Mouse (Mus musculus) adrenal gland, adult (tissue): ENCODE results near the gene Elmo1.

ENCODE experiments used
- DNase-seq, 2 experiments: peaks; one replicate each; pipeline ENCODE4 v3.0.0; 2022 to 2023; ENCODE audit warnings: low spot score in 1 of 2; ENCODE audit not compliant: inconsistent age in 2 of 2

Elmo1 gene

DNA sequence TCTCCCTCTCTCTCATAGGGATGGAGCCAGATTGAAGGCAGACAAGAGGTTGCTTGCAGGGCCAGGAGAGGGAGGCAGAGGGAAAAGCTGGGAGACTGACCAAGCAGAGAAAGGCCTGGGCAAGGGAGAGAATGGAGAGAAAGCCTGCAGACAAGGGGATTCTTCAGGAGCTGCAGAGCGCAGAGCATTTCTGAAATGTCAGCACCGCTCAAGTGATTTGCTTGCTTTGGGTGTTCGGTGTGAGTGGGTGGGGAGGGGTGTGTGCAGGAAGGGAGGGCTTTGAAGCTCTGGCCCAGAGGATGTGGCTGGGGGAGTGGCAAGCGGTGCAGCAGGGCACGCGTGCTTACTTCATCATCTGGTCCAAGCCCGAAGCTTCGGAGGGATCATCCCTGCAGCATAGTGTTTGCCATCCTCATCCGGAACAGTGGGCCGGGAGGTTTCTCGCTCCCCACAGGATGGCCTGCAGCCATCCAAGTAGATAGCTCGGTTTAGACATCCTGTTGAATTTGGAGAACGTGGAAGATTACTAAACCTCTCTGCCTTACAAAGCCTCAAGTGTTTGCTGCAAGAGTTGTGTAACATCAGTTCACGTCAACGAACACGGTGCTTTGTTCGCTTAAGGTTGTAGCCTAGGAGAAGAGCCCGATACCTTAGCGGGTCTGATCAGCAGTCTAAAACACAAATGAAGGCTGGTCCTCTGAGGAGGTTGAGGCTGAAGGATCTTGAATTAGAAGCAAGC, 3.1 kb downstream of the Elmo1 start:
- DNase-seq, result peak in 1 of 2 experiments; percentile 43

DNA sequence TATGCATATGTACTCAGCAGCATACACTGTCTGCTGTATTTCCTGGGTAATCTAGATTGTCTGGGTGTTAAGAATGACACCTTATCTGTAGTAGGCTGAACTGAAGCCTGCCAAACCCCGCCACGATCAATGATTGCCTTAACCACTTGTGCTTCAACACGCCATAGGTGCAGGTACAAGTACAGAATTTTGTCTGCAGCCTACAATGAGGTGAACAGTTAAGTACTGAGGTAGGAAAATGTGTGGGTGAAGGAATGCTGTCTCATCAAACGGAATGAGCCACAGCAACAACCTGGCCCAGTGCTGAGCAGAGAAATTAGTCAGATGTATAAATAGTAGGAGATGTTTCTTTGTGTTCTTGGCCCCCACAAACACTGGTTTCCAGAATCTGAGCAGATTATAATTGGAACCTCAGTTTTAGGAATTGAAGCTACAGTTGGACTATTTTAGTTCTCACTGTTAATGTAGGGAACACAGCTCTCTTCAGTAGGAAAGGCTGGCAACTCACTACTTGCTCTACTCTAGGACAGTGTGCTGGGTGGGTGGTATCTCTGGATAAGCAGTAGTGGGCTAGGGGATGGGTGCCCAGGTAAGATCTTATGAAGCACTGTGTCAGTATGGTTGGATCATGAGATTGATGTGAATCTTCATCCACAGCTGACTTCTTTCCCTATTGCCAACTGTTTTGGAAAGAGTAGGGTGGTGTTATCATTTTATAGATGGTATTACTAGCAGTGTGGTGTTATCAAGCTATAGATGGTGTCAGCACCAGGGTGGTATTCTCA, 4.7 kb downstream of the Elmo1 start:
- no peak for DNase-seq

DNA sequence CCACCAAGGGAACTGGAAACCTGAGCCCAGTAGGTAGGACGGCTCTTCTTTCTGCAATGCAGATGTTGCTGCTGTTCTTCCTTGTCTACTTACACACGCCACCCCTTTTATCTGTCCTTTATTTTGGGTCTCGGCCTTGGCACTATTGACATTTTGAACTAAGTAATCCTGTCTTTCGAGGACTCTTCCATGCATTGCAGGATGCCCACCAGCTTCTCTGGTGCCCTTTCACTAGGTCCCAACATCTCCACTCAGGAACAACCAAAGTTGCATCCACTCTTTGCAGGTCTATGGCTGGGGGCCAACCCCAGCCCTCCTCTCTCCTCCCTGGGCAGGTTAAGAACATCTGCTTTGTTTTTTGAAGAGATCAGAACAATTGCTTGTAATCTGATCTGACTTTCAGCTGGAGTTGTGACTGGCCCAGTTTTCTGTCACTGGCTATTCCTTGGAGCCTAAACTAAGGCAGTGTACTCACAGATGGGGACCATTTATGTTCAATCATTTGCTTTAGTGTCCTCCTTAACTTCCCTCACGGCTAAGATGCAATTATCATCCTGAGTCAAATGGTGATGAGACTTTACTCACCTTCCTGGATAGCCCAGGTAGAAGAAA, 6.7 kb downstream of the Elmo1 start:
- DNase-seq, result peak in 1 of 2 experiments; percentile 31

DNA sequence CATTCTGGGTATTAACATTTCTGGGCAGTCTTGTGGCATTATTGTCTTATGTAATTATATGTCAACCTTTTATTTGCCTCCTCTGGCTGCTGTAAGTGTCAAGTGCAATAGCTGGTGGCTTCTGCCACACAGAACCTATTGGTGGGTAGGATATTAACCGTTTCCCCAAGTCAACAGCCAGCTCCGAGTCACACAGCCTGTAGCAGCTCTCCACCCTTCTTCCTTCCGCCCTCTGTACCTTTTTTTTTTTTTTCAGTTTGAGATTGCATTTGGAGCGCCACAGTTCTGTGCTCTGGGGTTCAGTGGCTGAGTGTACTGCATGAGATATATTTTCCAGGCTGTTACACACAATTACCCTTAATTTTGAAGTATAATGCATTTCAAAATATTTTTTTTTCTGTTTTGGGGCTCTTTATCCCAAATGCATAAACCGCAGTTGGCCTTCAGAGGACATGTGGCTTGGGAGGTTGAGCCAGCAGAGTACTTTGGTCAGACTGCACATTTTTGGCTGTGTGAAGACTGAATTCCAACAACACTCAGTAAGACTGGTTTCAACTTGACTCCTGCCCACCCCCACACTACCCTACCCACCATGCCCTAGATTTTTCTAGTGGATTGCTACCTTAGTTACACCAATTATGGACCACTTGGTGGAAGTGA, 7.7 kb downstream of the Elmo1 start:
- DNase-seq, result peak in 1 of 2 experiments; percentile 24

DNA sequence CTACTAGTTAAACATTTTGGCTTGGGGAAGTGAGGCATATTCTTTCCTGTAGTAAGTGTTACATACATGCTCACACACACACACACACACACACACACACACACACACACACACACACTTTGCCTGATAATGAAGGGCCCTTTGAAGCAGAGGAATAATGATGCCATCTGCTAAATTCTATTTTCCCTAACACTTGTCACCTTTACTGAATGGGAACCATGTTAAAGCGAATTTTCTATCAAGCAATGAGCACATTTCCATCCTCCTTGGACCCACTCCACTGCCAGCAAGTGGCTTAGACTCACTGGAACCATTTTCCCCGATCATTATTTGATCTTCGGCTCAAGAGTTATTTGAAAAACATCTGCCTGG, 8.2 kb downstream of the Elmo1 start:
- no peak for DNase-seq

- DNase-seq, result no peak
Observed at GRCm38 (mm10) chr13:20099546-20099945, 9.2 kb downstream of the Elmo1 start.

- DNase-seq, result no peak
Observed at GRCm38 (mm10) chr13:20100357-20100756, 10.0 kb downstream of the Elmo1 start.

GRCm38 (mm10) chr13:20101691-20102090, 11.3 kb downstream of the Elmo1 start:
- no peak for DNase-seq

DNA sequence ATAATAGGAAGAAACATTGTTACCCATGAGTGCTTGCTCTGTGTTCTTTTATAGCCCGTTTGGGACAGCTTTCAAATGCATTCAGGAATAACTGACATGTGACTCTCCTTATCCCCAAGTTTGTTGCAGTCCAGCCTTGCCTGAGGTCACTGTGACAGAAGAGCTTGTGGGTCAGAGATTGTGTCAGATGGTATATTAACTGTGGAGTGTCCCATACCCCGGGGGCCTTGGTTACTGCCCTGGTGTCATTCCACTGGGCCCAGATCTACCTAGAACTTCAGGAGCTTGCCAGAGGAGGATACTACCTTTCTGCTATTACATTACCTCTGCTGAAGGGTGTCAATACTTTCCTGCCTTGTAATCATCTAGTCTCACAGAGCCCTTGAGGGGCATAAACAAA, 14.4 kb downstream of the Elmo1 start:
- DNase-seq, result peak in 1 of 2 experiments; percentile 61

GRCm38 (mm10) chr13:20105996-20106395, 15.6 kb downstream of the Elmo1 start:
- DNase-seq, result no peak

DNA sequence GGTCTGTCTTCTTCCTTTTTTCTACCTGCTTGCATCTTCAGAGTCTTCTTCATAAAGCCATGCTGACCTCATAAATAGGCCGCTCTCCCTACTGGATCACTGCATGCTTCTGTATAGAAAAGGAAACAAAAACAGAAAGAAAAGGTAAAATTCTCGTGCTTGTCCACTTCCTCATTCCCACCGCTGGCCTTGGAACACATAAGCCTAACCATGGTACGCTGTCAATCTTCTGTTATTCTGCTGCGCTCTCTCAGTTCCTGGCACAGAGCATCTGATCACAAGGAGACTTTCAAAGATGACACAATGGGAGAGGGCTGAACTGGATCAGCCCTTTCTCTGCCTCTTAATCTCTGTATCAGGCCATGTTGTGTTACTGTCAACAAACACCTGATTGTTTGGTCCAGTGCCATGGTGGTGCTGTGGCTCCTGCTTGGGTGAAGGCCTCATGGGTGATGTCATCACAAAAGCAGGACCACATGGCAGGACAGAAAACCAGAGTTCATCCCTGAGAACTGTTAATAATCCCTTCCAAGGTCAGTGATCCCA, 17.6 kb downstream of the Elmo1 start:
- peak in 1 of 2 experiments; percentile 33 for DNase-seq

GRCm38 (mm10) chr13:20108956-20109355, 18.6 kb downstream of the Elmo1 start:
- DNase-seq, result peak; percentile 4 to 47

DNA sequence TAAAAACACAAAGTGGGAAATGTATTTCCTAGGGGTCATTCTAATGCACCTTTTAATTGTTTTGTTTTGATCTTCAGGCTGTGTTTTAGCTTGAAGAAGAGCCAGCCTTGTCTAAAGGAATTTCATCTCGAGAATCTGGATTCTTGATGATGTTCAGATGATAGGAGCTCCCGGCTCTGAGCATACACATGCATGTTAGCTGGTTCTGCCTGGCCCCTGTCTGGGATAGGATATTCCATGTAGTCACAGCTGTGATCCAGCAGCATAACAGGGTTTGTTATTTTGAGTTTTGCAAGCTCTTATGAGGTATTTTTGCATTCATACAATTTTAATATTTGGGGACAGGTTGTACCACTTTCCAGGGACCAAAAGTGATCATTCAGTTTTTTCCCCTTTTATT, 19.1 kb downstream of the Elmo1 start:
- peak; percentile 1 to 38 for DNase-seq

- peak in 1 of 2 experiments; percentile 67 for DNase-seq
Observed at GRCm38 (mm10) chr13:20109987-20110680, 19.7 kb downstream of the Elmo1 start.

DNA sequence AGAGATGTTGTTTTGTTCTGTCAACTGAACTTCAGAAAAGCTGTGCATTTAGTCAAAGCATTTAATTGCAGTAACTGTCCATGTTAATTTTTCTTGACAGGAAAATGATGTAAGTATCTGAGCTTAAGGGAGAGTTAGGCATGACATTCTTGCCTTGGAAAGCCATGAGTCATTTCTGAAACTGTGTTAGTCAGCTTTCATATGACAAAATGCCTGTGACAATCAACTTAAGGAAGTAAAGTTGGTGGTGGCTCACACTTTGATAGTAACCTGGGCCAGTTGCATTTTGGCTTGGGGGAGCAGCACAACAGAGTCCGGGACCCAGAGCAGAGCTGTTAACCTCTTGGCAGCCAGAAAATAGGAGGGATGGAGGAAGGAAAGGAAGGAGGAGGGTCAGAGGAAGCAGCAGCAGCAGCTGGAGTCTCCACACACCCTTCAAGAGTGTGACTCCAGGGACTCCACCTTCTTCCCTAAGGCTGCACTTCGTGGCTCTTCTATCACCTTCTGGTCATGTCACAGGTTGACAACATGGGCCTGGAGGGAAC, 20.9 kb downstream of the Elmo1 start:
- DNase-seq, result peak in 1 of 2 experiments; percentile 69

DNA sequence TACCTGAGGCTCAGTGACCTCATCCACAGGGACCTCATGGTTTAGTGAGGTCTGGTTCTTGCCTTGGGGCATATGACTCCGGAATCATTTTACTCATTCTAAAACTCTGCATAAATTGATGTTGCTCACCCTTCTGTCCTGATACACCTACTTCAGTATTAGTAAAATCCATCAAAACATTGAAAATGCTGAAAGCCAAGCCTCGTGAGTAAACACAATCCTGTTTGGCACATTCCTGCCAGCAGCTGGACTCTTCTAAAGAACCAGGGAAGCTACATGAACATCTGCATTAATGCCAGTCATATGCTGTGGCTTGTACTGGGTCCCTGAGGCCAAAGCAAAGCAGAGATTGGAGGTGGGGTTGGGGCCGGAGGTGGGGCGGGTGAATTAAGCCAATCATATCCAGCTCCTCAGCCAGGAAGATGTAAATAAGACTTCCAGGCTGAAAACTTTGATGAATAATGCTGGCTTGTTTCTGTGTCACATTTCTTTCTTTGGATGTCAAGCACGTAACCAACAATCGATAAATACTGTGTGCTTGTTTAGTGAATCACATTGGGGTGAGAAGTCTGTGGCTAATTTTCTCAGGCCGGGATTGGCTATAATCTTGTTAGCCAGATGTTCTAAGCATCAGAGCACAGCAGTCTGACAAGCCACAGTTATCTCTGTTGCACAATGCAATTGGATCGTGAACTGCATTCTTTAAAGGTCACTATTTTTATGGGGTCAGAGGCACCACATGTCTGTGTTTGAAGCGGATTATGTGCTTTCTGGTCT, 24.9 kb downstream of the Elmo1 start:
- peak in 1 of 2 experiments; percentile 82 for DNase-seq

GRCm38 (mm10) chr13:20116019-20116418, 25.6 kb downstream of the Elmo1 start:
- peak in 1 of 2 experiments; percentile 35 for DNase-seq

DNA sequence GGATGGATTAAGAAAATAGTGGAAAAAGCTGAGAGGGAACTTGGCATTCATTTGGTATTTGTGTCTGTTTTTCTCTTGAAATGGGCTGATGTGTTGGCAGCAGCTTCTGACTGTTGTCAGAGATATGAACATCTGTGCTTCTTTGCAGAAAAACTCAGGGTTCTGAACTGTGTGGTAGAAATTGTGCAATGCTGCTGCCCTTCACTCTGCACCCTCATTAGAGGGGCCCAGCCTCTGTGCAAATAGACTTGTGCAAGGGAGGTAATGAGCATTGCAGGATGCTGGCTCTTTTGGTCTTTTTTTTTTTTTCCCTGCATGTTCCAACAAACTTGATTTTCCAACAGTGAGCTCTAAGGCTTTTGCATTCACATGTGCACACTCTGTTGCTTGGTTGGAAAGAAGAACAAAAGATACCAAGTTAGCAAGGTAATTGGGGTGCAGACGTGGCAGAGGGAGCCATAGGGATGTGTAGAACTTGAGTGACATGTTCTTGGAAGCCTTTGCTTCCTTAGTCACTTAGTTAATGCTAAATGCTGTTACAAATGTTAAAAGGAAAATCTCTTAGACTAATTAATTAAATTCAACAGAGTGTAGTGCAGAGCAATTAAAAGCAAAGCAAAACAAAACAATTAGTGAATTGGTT, 26.6 kb downstream of the Elmo1 start:
- DNase-seq, result peak in 1 of 2 experiments; percentile 58

GRCm38 (mm10) chr13:20117691-20118090, 27.3 kb downstream of the Elmo1 start:
- DNase-seq, result no peak
